Mouse (Mus musculus): ENCODE results near the gene Cdk14.
"Not testable (repeated sequence)": the region's sequence is repeated elsewhere in the genome, so short reads cannot be mapped to it uniquely, and the experiment has no call there.

Gene Cdk14

GRCm38 (mm10) chr5:4904911-4905310, 515.2 kb downstream of the Cdk14 start:
- DNase-seq (ENCODE audit: low read depth, low spot score): not testable (repeated sequence)

GRCm38 (mm10) chr5:4898241-4898640, 521.9 kb downstream of the Cdk14 start:
- no peak for DNase-seq (ENCODE audit: low read depth, low spot score)

- DNase-seq (ENCODE audit: low read depth, low spot score): no peak
Observed at GRCm38 (mm10) chr5:4894988-4895387, 525.1 kb downstream of the Cdk14 start.

GRCm38 (mm10) chr5:4893852-4894207, 526.3 kb downstream of the Cdk14 start:
- no peak for DNase-seq (ENCODE audit: low read depth, low spot score)

- DNase-seq (ENCODE audit: low read depth, low spot score): no peak
Observed at GRCm38 (mm10) chr5:4893206-4893851, 526.8 kb downstream of the Cdk14 start.

- no peak for DNase-seq (ENCODE audit: low read depth, low spot score)
Observed at GRCm38 (mm10) chr5:4892734-4893133, 527.4 kb downstream of the Cdk14 start.

GRCm38 (mm10) chr5:4891862-4892704, 528.0 kb downstream of the Cdk14 start:
- no peak for DNase-seq (ENCODE audit: low read depth, low spot score)

- DNase-seq (ENCODE audit: low read depth, low spot score): no peak
Observed at GRCm38 (mm10) chr5:4887069-4887468, 533.0 kb downstream of the Cdk14 start.

- no peak for DNase-seq (ENCODE audit: low read depth, low spot score)
Observed at GRCm38 (mm10) chr5:4882841-4883240, 537.3 kb downstream of the Cdk14 start.

- no peak for DNase-seq (ENCODE audit: low read depth, low spot score)
Observed at GRCm38 (mm10) chr5:4880331-4880730, 539.8 kb downstream of the Cdk14 start.

- DNase-seq (ENCODE audit: low read depth, low spot score): no peak
Observed at GRCm38 (mm10) chr5:4878934-4879333, 541.2 kb downstream of the Cdk14 start.

GRCm38 (mm10) chr5:4877638-4878037, 542.5 kb downstream of the Cdk14 start:
- no peak for DNase-seq (ENCODE audit: low read depth, low spot score)

GRCm38 (mm10) chr5:4877131-4877631, 542.9 kb downstream of the Cdk14 start:
- DNase-seq (ENCODE audit: low read depth, low spot score): peak; percentile 35

- no peak for DNase-seq (ENCODE audit: low read depth, low spot score)
Observed at GRCm38 (mm10) chr5:4876653-4877091, 543.4 kb downstream of the Cdk14 start.

- DNase-seq (ENCODE audit: low read depth, low spot score): no peak
Observed at GRCm38 (mm10) chr5:4870041-4870726, 549.9 kb downstream of the Cdk14 start.

- DNase-seq (ENCODE audit: low read depth, low spot score): no peak
Observed at GRCm38 (mm10) chr5:4868563-4869120, 551.5 kb downstream of the Cdk14 start.

GRCm38 (mm10) chr5:4867849-4868562, 552.1 kb downstream of the Cdk14 start:
- DNase-seq (ENCODE audit: low read depth, low spot score): no peak

- DNase-seq (ENCODE audit: low read depth, low spot score): no peak
Observed at GRCm38 (mm10) chr5:4866945-4867344, 553.2 kb downstream of the Cdk14 start.

GRCm38 (mm10) chr5:4866099-4866498, 554.0 kb downstream of the Cdk14 start:
- DNase-seq (ENCODE audit: low read depth, low spot score): no peak

- DNase-seq (ENCODE audit: low read depth, low spot score): no peak
Observed at GRCm38 (mm10) chr5:4861592-4861991, 558.5 kb downstream of the Cdk14 start.

GRCm38 (mm10) chr5:4861141-4861540, 559.0 kb downstream of the Cdk14 start:
- no peak for DNase-seq (ENCODE audit: low read depth, low spot score)
